ENCODE assay signal across 17 mouse cellular contexts in genomic region chr7:68978576-68978975, GRCm38 (mm10).
DNase-seq lines count a peak whose midpoint lies in the region; ATAC-seq and TF ChIP-seq lines count a peak whose summit lies in the region.
"Had no signal": no experiment of that assay in that cellular context is flagged by ENCODE, and none has a peak within 500 bp of the region (broad histone marks: within the 10 kb centered on the region; RNA-seq: fewer than 3 reads in every experiment).

No protein-coding gene starts in this region.

- peaks cover 45% of the 10 kb centered on the region for H3K4me1 ChIP-seq in forebrain, embryonic 12.5 days
- no peaks in the 10 kb centered on the region for H3K4me1 ChIP-seq in forebrain, postnatal 0 days (ENCODE audit: insufficient read depth)
- H3K4me1 ChIP-seq in kidney, postnatal 0 days (replicated peaks; ENCODE audit: insufficient read depth, low read length), result 0 out of 2 replicates have a peak, but pooled peaks cover 5% of the 10 kb centered on the region
- H3K4me1 ChIP-seq in midbrain, postnatal 0 days (ENCODE audit: insufficient read depth, low read length), result no peaks in the 10 kb centered on the region
- H3K4me1 ChIP-seq: heart, embryonic 10.5 days; liver, embryonic 15.5 days; neural tube, embryonic 15.5 days; stomach, embryonic 15.5 days had no signal

- H3K27ac ChIP-seq in forebrain, embryonic 12.5 days, result 0 out of 2 replicates have a peak overlapping the region, but pooled peaks have one; percentile 69
- H3K27ac ChIP-seq in forebrain, postnatal 0 days (ENCODE audit: low read depth, low read length), result no peak overlapping the region
- H3K27ac ChIP-seq in kidney, postnatal 0 days, result no peak overlapping the region
- no peak overlapping the region for H3K27ac ChIP-seq in midbrain, postnatal 0 days (ENCODE audit: low read depth, low read length)
- H3K27ac ChIP-seq: heart, embryonic 10.5 days; limb, embryonic 10.5 days; liver, embryonic 15.5 days; neural tube, embryonic 15.5 days; stomach, embryonic 15.5 days had no signal

- no peak overlapping the region for H3K9ac ChIP-seq in forebrain, embryonic 12.5 days
- no peak overlapping the region for H3K9ac ChIP-seq in forebrain, postnatal 0 days
- H3K9ac ChIP-seq in kidney, postnatal 0 days (ENCODE audit: low read depth, low read length), result no peak overlapping the region
- no peak overlapping the region for H3K9ac ChIP-seq in midbrain, postnatal 0 days (replicated peaks; ENCODE audit: low read length, poor library complexity, severe bottlenecking)
- H3K9ac ChIP-seq: liver, embryonic 15.5 days; neural tube, embryonic 15.5 days; stomach, embryonic 15.5 days had no signal

- H3K9me3 ChIP-seq in forebrain, embryonic 12.5 days, result no peaks in the 10 kb centered on the region
- H3K9me3 ChIP-seq in forebrain, postnatal 0 days (ENCODE audit: low read length), result no peaks in the 10 kb centered on the region
- H3K9me3 ChIP-seq in kidney, postnatal 0 days (replicated peaks; ENCODE audit: low read length), result no peaks in the 10 kb centered on the region
- no peaks in the 10 kb centered on the region for H3K9me3 ChIP-seq in midbrain, postnatal 0 days (ENCODE audit: low read length)
- H3K9me3 ChIP-seq: heart, embryonic 10.5 days; limb, embryonic 10.5 days; liver, embryonic 15.5 days; neural tube, embryonic 15.5 days; stomach, embryonic 15.5 days had no signal

- no peak for DNase-seq in forebrain, postnatal 0 days
- peak; percentile 71 for DNase-seq in kidney, postnatal 0 days (ENCODE audit: low spot score)
- DNase-seq in kidney, postnatal 25 days, result no peak
- DNase-seq in 3T3-L1 (ENCODE audit: low read depth, low spot score), result peak; percentile 55
- DNase-seq in midbrain, postnatal 0 days (ENCODE audit: low spot score), result peak; percentile 16
- no peak for DNase-seq in spleen, postnatal 36 days (ENCODE audit: low spot score in 2 of 2)
- DNase-seq in cerebellum, adult 9-11 months, result no peak
- DNase-seq: cerebellum, adult 18-20 months; embryo, embryonic 11 days; layer of hippocampus, postnatal 36 days had no signal

- H3K27me3 ChIP-seq in forebrain, embryonic 12.5 days, result 0 out of 2 replicates have a peak, but pooled peaks cover 3% of the 10 kb centered on the region
- H3K27me3 ChIP-seq in forebrain, postnatal 0 days (ENCODE audit: insufficient read depth, low read length), result no peaks in the 10 kb centered on the region
- H3K27me3 ChIP-seq in kidney, postnatal 0 days (ENCODE audit: insufficient read depth, low read length), result no peaks in the 10 kb centered on the region
- no peaks in the 10 kb centered on the region; the same call in 1 of the 2 replicates for H3K27me3 ChIP-seq in midbrain, postnatal 0 days (ENCODE audit: insufficient read depth, low read length)
- H3K27me3 ChIP-seq: liver, embryonic 15.5 days; stomach, embryonic 15.5 days had no signal

- 13% methylated on average over 4 of the region's 4 CpGs for WGBS in forebrain, embryonic 12.5 days
- WGBS in forebrain, postnatal 0 days, result 23% methylated on average over 4 of the region's 4 CpGs
- 38% methylated on average over 4 of the region's 4 CpGs for WGBS in kidney, postnatal 0 days
- 30% methylated on average over 4 of the region's 4 CpGs for WGBS in midbrain, postnatal 0 days

- H3K4me3 ChIP-seq in forebrain, embryonic 12.5 days (replicated peaks), result no peak overlapping the region
- no peak overlapping the region for H3K4me3 ChIP-seq in forebrain, postnatal 0 days (ENCODE audit: low read depth, low read length)
- H3K4me3 ChIP-seq in kidney, postnatal 0 days (replicated peaks; ENCODE audit: low read depth, low read length), result no peak overlapping the region
- H3K4me3 ChIP-seq in midbrain, postnatal 0 days (ENCODE audit: low read depth, low read length), result no peak overlapping the region
- H3K4me3 ChIP-seq: heart, embryonic 10.5 days; limb, embryonic 10.5 days; liver, embryonic 15.5 days; neural tube, embryonic 15.5 days; stomach, embryonic 15.5 days had no signal

- no peak overlapping the region; the same call in 1 of the 2 replicates for H3K4me2 ChIP-seq in forebrain, embryonic 12.5 days
- no peak overlapping the region for H3K4me2 ChIP-seq in forebrain, postnatal 0 days (ENCODE audit: low read depth)
- peak overlapping the region; percentile 35 for H3K4me2 ChIP-seq in kidney, postnatal 0 days (ENCODE audit: low read length)
- no peak overlapping the region for H3K4me2 ChIP-seq in midbrain, postnatal 0 days (ENCODE audit: low read depth, low read length, poor library complexity, severe bottlenecking)
- H3K4me2 ChIP-seq: liver, embryonic 15.5 days; neural tube, embryonic 15.5 days; stomach, embryonic 15.5 days had no signal

- no peak for TF ChIP-seq CTCF in forebrain, postnatal 0 days (IDR thresholded peaks at IDR 0.05; ENCODE audit: low read depth)
- TF ChIP-seq CTCF in kidney, postnatal 0 days (IDR thresholded peaks at IDR 0.05; ENCODE audit: low read depth), result no peak
- no peak for TF ChIP-seq CTCF in midbrain, postnatal 0 days (IDR thresholded peaks at IDR 0.05)

- H3K36me3 ChIP-seq in forebrain, embryonic 12.5 days (replicated peaks), result no peaks in the 10 kb centered on the region
- H3K36me3 ChIP-seq in forebrain, postnatal 0 days (ENCODE audit: insufficient read depth), result no peaks in the 10 kb centered on the region
- H3K36me3 ChIP-seq in kidney, postnatal 0 days (ENCODE audit: insufficient read depth, low read length), result no peaks in the 10 kb centered on the region
- no peaks in the 10 kb centered on the region for H3K36me3 ChIP-seq in midbrain, postnatal 0 days (ENCODE audit: insufficient read depth, low read length)
- H3K36me3 ChIP-seq: heart, embryonic 10.5 days; limb, embryonic 10.5 days; liver, embryonic 15.5 days; neural tube, embryonic 15.5 days; stomach, embryonic 15.5 days had no signal

- no peak for ATAC-seq in forebrain, embryonic 12.5 days (ENCODE audit: low FRiP score)
- ATAC-seq in forebrain, postnatal 0 days, result no peak
- no peak for ATAC-seq in kidney, postnatal 0 days (replicated peaks; ENCODE audit: low FRiP score, low read depth)
- ATAC-seq in midbrain, postnatal 0 days (ENCODE audit: low FRiP score), result no peak
- ATAC-seq: activated CD4-positive, CD25-positive, alpha-beta regulatory T cell, adult 4 months had no signal

Comparison
In these comparisons a context has a peak if more than half of its experiments do, and no peak if none do; other contexts are left out.
1. DNase-seq: peak in kidney, postnatal 0 days (single experiment), 3T3-L1 (single experiment) and midbrain, postnatal 0 days (single experiment); none in forebrain, postnatal 0 days (single experiment), kidney, postnatal 25 days (0 of 2), spleen, postnatal 36 days (0 of 2) and cerebellum, adult 9-11 months (single experiment).